Mouse (Mus musculus): ENCODE results near the gene Aqp1.

DNA sequence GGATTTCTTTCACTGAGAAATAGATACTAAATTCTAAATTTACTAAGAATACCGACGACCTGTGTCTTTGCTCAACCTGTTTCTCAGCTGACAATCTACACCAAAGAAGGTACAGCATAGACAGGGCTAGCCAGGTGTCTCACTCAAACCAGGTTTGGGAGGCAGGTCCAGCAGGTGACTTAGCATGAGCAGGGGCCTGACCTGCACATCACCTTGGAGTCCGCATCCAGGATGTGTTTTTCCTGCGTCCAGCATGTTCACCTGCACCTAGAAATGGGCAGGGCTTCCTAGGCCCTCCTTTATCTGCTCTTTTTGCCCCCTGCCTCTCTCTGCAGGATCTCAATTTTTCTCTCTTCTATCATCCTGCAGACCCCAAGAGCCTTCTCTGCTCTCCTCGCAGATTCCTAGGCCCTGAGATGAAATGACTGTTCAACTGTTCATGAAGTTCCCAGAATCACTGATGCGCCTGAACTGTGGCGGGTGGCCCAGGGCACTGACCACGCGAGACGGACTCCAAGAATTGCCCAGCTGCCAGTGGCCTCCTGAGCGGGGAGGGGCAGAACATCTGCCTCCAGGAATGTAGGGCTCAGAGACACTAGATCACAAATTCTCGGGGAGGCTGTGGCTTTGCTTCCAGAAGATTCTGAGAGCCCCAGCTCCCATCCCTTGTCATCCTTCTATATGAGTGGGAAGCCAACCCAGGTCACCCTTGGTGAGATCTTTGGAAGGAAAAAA is 17.6 kb downstream of the Aqp1 start:
- TF ChIP-seq JUND (conservative IDR thresholded peaks at IDR 0.05; ENCODE audit: low read depth, low read length) (no peak), HCFC1 (IDR thresholded peaks at IDR 0.05; ENCODE audit: low read depth, low read length) (no peak), RAD21 (IDR thresholded peaks at IDR 0.05; ENCODE audit: low read depth, low read length) (no peak), CTCF (conservative IDR thresholded peaks at IDR 0.05 in 1 of 2, IDR thresholded peaks at IDR 0.05 in 1 of 2; ENCODE audit: low read depth in 2 of 2, low read length in 2 of 2) (no peak), MEF2A (IDR thresholded peaks at IDR 0.05; ENCODE audit: borderline replicate concordance, low read depth, low read length) (no peak), NELFE (IDR thresholded peaks at IDR 0.05; ENCODE audit: low read depth, low read length) (no peak), MAFK (IDR thresholded peaks at IDR 0.05; ENCODE audit: insufficient replicate concordance, low read length) (no peak), BHLHE40 (IDR thresholded peaks at IDR 0.05; ENCODE audit: low read depth, low read length) (no peak), EP300 (IDR thresholded peaks at IDR 0.05; ENCODE audit: low read length) (no peak), POLR2A (IDR thresholded peaks at IDR 0.05; ENCODE audit: low read depth, low read length) (no peak), MAX (IDR thresholded peaks at IDR 0.05; ENCODE audit: low read length) (no peak), CHD1 (IDR thresholded peaks at IDR 0.05; ENCODE audit: low read depth, low read length) (no peak), SIN3A (IDR thresholded peaks at IDR 0.05; ENCODE audit: low read length) (no peak)

Measured in CH12.LX (cell line).